Comparison of ENCODE assay signal across 7 mouse cellular contexts in genomic region chr8:125285966-125286681, GRCm38 (mm10).
A peak's percentile ranks its signal among the peaks of the same experiment; 100 is the strongest.
DNase-seq lines count a peak whose midpoint lies in the region; ATAC-seq lines count a peak whose summit lies in the region.

No protein-coding gene starts in this region.

- ATAC-seq in embryonic facial prominence, embryonic 15.5 days (ENCODE audit: insufficient number of reproducible peaks, low FRiP score, low TSS enrichment, low read depth), result 0 out of 2 replicates have a peak, but pooled peaks have one; percentile 32
- ATAC-seq in forebrain, embryonic 11.5 days (replicated peaks; ENCODE audit: low FRiP score), result no peak

- no peaks in the 10 kb centered on the region for H3K27me3 ChIP-seq in embryonic facial prominence, embryonic 15.5 days
- H3K27me3 ChIP-seq in forebrain, embryonic 11.5 days (ENCODE audit: control insufficient read depth, insufficient read depth, low read length), result no peaks in the 10 kb centered on the region; the same call in 1 of the 2 replicates

- H3K4me3 ChIP-seq in embryonic facial prominence, embryonic 15.5 days (replicated peaks), result no peak overlapping the region
- no peak overlapping the region for H3K4me3 ChIP-seq in forebrain, embryonic 11.5 days (ENCODE audit: low read depth, low read length)

- H3K27ac ChIP-seq in embryonic facial prominence, embryonic 15.5 days (replicated peaks), result no peak overlapping the region
- no peak overlapping the region for H3K27ac ChIP-seq in forebrain, embryonic 11.5 days (ENCODE audit: low read depth, low read length)

- intact Hi-C loops in heart, postnatal 10 days (cut with DNase I), result no loop called here

- H3K4me1 ChIP-seq in embryonic facial prominence, embryonic 15.5 days, result peaks cover 32% of the 10 kb centered on the region
- H3K4me1 ChIP-seq in forebrain, embryonic 11.5 days (replicated peaks; ENCODE audit: control insufficient read depth, insufficient read depth, low read length), result no peaks in the 10 kb centered on the region

- DNase-seq in urinary bladder, adult 18-20 months (ENCODE audit: low spot score in 2 of 2), result peak; percentile 21 to 77
- no peak for DNase-seq in urinary bladder, adult 2 months (ENCODE audit: low spot score)
- peak; percentile 91 to 92 for DNase-seq in heart, postnatal 10 days
- DNase-seq in lung, adult 18-20 months, result peak; percentile 52 to 53
- peak; percentile 78 for DNase-seq in urinary bladder, postnatal 14 days (ENCODE audit: low spot score)
- DNase-seq in forebrain, embryonic 11.5 days (ENCODE audit: low spot score), result no peak

- no peaks in the 10 kb centered on the region for H3K36me3 ChIP-seq in embryonic facial prominence, embryonic 15.5 days
- H3K36me3 ChIP-seq in forebrain, embryonic 11.5 days (ENCODE audit: control insufficient read depth, insufficient read depth, low read length), result no peaks in the 10 kb centered on the region

- H3K9me3 ChIP-seq in embryonic facial prominence, embryonic 15.5 days (replicated peaks), result no peaks in the 10 kb centered on the region
- no peaks in the 10 kb centered on the region; the same call in 1 of the 2 replicates for H3K9me3 ChIP-seq in forebrain, embryonic 11.5 days (ENCODE audit: control insufficient read depth, low read length)

- no peak overlapping the region for H3K9ac ChIP-seq in embryonic facial prominence, embryonic 15.5 days
- H3K9ac ChIP-seq in forebrain, embryonic 11.5 days (ENCODE audit: low read length), result no peak overlapping the region

- WGBS in embryonic facial prominence, embryonic 15.5 days, result 54% methylated on average over 12 of the region's 12 CpGs
- WGBS in forebrain, embryonic 11.5 days, result 69% methylated on average over 12 of the region's 12 CpGs

- H3K4me2 ChIP-seq in embryonic facial prominence, embryonic 15.5 days (replicated peaks), result no peak overlapping the region
- H3K4me2 ChIP-seq in forebrain, embryonic 11.5 days (ENCODE audit: low read depth, low read length, severe bottlenecking), result no peak overlapping the region

Comparison
In these comparisons a context has a peak if more than half of its experiments do, and no peak if none do; other contexts are left out.
1. DNase-seq: peak in urinary bladder, adult 18-20 months (2 of 2), heart, postnatal 10 days (2 of 2), lung, adult 18-20 months (2 of 2) and urinary bladder, postnatal 14 days (single experiment); none in urinary bladder, adult 2 months (single experiment) and forebrain, embryonic 11.5 days (single experiment).